Mouse (Mus musculus): ENCODE measurements around the gene Lkaaear1. TPM values are rescaled to one million over a fixed set of nuclear protein-coding genes. Genes with fewer than 3 reads are reported as not detected.

Gene Lkaaear1
- total RNA-seq (2021), result not detected

- intact Hi-C loops (cut with DNase I), result no loop called here
Measured at GRCm38 (mm10) chr2:181698241-181698640, at the start of gene Lkaaear1. Gene Lkaaear1, minus strand, starts transcription at chr2:181698442.

GRCm38 (mm10) chr2:181730051-181730450, 31.8 kb upstream of the Lkaaear1 start:
- intact Hi-C loops (cut with DNase I), result no loop called here
- DNase-seq, result no peak

More at GRCm38 (mm10) chr2:181698241-181698640, at the start of gene Lkaaear1:
- no peak for DNase-seq

- no peak for DNase-seq
- intact Hi-C loops (cut with DNase I), result no loop called here
Measured at GRCm38 (mm10) chr2:181727659-181728262, 29.5 kb upstream of the Lkaaear1 start.

DNA sequence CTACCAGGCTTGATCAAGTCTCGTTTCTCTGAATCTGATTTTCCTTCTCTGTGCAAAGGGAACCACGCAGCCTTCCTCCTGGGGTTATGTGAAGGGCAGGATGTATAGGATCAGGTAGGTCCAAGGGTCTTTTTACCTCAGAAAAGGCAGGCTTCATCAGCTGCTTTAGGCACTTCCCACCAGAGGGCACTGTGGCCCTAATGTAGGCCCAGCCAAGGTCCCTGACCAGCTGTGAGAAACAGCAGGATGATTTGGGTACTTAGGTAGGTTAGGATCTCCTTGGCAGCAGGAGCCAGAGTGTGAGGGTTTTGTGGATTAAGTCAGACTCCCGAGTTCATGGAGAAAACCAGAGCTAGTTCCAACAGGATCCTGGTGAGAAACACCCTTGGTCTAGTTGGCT, 24.0 kb upstream of the Lkaaear1 start:
- peak in 1 of 2 experiments; percentile 14 for DNase-seq
- intact Hi-C loops (cut with DNase I), result loop anchor here (1.0 kb wide), 1 partner anchor 145 kb away; no protein-coding TSS in a partner anchor

DNA sequence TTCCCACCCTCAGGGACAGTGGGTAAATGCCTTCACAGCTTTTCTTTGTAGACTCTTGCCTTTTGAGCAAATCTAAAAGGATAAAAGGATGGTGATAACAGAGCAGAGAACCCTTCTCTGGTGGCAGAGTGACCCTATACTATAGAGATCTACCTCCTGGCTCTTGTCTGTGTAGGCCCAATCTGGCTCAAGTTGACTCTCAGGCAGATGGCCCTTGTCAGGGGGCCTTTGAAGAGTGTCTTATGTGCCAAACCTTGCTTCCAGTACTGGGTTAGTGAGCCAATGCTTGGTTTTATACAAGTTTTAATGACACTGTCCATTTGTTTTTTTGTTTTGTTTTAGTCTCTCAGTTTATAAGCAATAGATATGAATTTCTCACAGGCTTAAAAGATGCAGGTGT, 23.0 kb upstream of the Lkaaear1 start:
- no peak for DNase-seq
- intact Hi-C loops (cut with DNase I), result no loop called here

GRCm38 (mm10) chr2:181720061-181720460, 21.8 kb upstream of the Lkaaear1 start:
- no peak for DNase-seq
- intact Hi-C loops (cut with DNase I), result no loop called here

GRCm38 (mm10) chr2:181716991-181717390, 18.7 kb upstream of the Lkaaear1 start:
- DNase-seq, result no peak
- intact Hi-C loops (cut with DNase I), result no loop called here

DNA sequence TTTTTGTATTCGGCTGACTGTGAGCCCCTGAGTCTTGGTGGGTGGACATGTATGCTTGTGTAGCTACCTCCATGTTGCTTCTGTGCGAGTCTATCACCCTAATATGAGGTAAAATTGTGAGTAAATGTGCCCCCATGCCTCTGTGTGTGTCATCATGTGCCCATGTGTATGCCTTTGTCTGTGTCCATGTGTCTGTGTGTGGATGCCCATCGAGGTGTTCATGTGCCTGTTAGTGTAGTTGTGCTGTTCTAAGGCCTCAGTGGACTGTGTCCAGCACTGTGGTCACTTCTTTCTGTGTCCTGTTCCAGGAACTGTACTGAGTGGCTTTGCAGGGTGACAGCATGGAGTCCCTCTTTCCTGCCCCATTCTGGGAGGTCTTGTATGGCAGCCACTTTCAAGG, 17.1 kb upstream of the Lkaaear1 start:
- intact Hi-C loops (cut with DNase I), result no loop called here
- no peak for DNase-seq

GRCm38 (mm10) chr2:181714903-181715326, 16.7 kb upstream of the Lkaaear1 start, which contains the start of gene Oprl1:
Gene Oprl1, plus strand, starts transcription at chr2:181715016.
- intact Hi-C loops (cut with DNase I), result no loop called here
- no peak for DNase-seq

DNA sequence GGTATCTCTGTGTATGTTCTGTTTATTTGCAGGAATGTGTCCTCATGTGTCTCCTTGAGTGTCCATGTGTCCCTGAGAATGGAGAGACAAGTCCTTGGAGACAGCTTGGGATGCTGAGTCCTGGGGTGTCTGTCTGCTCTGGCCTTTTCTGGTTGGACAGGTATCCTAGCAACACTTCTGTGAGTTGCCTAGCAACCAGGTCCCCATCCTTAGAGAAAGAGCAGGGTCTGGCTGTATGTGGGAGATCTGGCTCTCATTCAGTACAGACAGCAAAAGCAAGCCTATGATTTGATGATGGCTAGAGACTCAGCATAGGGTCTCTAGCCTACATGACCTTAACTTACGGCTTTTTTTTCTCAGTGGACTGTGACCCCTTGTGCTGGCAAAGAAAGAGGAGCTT, 15.5 kb upstream of the Lkaaear1 start:
- intact Hi-C loops (cut with DNase I), result no loop called here
- DNase-seq, result no peak

DNA sequence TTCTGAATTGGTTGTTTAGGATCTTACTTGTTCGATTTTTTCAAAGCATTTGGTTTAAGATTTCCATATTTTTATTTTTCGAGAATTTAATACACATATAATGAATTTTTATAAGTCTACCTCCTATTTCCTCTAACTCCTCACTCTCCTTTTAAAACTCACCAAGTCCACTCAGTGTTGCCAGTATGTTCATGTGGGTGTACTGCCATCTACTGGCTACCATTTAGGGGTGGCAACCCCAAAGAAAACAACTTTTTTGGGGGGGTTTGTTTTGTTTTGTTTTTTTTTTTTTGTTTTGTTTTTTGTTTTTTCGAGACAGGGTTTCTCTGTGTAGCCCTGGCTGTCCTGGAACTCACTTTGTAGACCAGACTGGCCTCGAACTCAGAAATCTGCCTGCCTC, 8.4 kb upstream of the Lkaaear1 start:
- intact Hi-C loops (cut with DNase I), result loop anchor here (1.0 to 2.0 kb wide), 2 partner anchors 26 to 48 kb away; partner anchors contain the start of gene Tcea2
- no peak for DNase-seq

GRCm38 (mm10) chr2:181696801-181697420, 1.3 kb downstream of the Lkaaear1 start:
- no peak for DNase-seq
- intact Hi-C loops (cut with DNase I), result no loop called here

DNA sequence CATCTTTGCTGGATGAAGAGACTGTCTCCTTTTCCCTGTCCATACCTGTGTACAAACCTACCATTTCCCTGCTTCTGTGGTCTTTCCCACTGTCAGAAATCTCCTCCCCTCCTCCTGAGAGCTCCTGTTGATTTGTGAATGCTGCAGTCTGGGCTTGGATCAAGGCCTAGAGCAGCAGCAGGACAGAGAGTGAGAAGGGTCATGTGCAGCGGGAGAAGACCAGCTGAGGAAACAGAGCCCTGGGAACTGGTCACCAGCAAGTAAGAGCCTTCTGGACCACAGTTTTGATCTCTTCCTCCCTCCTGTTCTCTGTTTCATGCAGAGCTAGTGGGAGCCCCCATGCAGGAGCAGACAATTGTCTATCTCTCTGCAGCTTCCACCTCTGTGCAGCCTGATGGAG, 2.5 kb downstream of the Lkaaear1 start:
- no peak for DNase-seq
- intact Hi-C loops (cut with DNase I), result no loop called here

DNA sequence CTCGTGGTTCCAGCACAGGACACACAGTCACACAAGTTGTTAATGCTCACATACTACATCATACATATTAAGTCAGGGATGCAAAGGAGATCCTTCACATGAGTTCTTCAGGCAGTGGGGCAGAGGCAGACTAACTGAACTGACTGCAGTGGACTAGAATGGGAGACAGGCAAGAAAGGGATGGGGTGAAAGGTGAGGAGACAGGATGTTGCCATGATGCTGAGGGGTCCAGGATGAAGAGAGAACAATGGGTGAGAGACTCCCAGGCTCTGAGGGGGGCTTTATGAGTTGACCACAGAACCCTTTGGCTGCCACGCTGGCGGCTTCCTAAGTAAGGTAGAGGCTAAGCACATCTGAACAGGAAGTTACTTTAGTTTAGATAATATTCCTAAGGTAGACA, 3.7 kb downstream of the Lkaaear1 start:
- intact Hi-C loops (cut with DNase I), result no loop called here
- DNase-seq, result no peak

DNA sequence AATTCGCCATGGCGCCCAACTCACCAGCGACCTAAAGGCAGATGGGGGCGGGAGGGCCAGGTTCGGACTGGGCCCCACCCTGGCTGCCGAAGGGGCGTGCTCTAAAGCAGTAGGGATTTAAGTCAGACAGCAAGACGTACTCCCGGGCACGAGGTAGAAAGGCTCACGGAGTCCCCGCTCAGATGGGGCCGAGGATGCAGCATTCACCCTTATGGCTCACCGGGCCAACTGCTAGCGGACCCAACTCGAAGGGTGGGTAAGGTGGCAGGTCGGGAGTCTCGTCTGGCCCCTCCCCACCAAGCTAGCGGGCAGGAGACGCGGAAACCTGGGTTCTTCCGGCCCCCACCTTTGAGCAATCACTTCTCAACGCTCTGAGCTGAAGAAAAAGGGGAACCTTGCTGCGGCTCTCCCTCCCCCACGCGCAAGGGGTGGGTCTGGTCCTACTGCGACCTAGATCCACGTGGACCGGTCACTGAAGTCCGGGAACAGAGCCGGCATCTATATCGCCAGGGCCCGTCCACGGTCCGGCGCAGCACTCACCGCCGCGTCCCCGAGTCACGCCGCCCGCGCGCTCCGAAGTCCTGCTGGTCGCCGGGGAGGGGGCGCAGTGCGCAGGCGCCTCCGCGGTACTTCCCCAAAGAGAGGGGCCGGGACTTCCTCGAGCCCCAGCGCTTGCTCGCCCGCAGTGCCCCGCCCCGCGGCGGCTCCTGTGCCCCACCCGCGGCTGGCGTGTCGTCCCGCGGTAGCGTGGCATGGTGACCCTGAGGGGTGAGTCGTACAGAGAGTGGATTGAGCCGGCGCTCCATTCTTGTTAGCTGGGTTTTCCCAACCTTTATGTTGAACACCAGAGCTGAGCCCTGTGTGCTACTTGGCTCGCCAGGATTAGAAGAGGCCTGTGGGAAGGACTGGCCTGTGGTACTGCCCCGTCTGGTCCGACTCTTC, 4.6 kb downstream of the Lkaaear1 start, which contains the start of gene Rgs19:
Rgs19 (minus strand) TSS at position 639 of the 942 bp plus-strand sequence.
- intact Hi-C loops (cut with DNase I), result loop anchor here (1.0 kb wide), 1 partner anchor 13 kb away; the partner anchor contains the start of gene Tcea2

GRCm38 (mm10) chr2:181692304-181692703, 5.9 kb downstream of the Lkaaear1 start:
- intact Hi-C loops (cut with DNase I), result no loop called here
- DNase-seq, result no peak

More for the DNA sequence above, 4.6 kb downstream of the Lkaaear1 start, which contains the start of gene Rgs19:
- DNase-seq, result peak; percentile 85 to 88

DNA sequence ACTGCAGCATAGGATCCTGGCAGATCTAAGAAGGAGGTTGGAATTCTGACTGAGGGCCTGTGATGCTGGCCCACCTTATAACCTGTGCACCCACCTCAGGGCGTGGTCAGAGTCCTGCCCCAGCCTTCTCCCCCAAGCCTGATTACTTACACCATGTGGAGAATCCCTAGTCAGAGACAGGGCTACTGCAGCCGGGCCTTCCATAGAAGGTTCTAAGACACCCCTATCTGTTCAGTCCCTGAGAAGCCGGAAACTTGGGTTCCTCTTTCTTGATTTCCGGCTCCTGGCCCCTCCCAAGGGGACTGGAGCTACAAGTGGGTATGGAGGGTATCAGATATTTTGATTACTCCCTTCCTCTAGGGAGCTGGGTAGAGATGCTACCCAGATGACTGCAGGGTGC, 6.7 kb downstream of the Lkaaear1 start:
- no peak for DNase-seq
- intact Hi-C loops (cut with DNase I), result no loop called here

DNA sequence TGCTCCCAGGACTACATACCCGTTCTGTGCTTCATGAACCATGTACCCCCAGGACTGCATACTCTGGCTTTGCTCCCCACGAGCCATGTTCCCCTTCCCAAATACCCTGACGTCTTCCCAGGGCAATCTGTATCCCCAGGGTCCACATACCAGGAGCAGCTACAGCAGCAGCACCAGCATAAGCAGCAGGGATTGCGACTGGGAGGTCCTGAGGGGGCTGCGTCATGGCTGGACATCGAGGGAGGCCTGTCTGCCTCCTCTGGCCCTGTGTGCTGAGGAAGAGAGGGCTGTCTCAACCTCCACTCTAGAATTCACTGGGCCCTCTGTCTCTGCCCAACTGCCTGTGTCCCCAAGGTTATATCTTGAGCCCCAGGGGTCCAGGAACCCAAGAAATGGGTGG, 7.2 kb downstream of the Lkaaear1 start:
- intact Hi-C loops (cut with DNase I), result no loop called here
- DNase-seq, result no peak

GRCm38 (mm10) chr2:181689466-181690160, 8.6 kb downstream of the Lkaaear1 start:
- intact Hi-C loops (cut with DNase I), result no loop called here
- DNase-seq, result no peak

DNA sequence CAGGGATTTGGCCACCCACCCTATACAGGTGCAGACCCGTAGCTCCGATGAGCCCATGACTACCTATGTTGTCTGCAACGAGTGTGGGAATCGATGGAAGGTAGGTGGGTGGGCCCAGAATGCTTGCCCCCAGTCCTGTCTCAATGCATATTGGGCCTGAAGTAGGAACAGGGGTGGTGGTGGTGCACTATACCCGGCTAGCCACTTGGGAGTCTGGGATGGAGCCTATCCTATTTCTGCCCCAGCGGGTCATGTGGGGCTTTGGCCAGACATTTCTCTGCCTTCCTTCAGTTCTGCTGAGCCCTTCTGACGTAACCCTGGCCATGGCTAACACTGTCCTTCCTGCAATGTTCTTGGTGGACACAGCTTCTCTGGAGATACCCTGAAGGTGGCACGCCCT, 10.7 kb downstream of the Lkaaear1 start:
- intact Hi-C loops (cut with DNase I), result no loop called here
- DNase-seq, result no peak

Data from heart, postnatal 36 days (tissue).